7 mouse cellular contexts compared by ENCODE assay signal in the genomic region with DNA sequence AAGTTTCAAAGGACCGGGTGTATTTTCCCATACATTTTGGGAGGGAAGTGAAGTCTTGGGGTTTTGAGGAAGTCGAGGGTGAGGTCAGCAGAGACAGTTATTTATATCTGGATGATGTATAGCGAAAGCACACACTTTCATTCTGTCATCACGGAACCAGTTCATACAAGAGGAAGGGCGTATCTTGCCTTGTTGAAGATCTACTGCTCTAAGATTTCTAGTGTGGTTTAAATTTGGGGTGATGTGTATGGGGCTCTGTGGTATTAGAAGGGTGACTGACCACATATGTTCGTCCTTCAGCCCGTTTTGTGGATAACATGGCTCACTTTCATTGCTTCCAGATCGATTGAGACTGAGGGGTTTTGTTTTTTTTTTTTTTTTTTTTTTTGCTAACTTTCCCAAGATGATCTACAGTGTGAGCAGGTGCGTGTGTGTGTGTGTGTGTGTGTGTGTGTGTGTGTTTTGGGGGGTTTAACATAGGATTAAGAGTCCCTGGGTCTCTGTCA.
DNase-seq lines count a peak whose midpoint lies in the region; ATAC-seq and TF ChIP-seq lines count a peak whose summit lies in the region.

No protein-coding gene starts in this region.

- H3K4me1 ChIP-seq in MEL (ENCODE audit: control insufficient read depth in 1 of 2, insufficient read depth in 2 of 2, low read length in 2 of 2) = peaks cover 4 to 21% of the 10 kb centered on the region in 2 experiments; a peak in 3 of 4 replicates
- H3K4me1 ChIP-seq in heart, postnatal 0 days (ENCODE audit: control insufficient read depth, insufficient read depth) = peaks cover 17% of the 10 kb centered on the region
- H3K4me1 ChIP-seq in megakaryocyte, embryonic 14.5 days = peaks cover 51% of the 10 kb centered on the region

- DNase-seq in B cell, adult 2 months = peak; percentile 62 to 65
- peak; percentile 72 for DNase-seq in MEL (ENCODE audit: low read depth, low spot score)
- DNase-seq in heart, postnatal 0 days (ENCODE audit: low spot score) = peak; percentile 67
- DNase-seq in embryo, embryonic 10 days (ENCODE audit: low spot score) = no peak
- no peak for DNase-seq in left cerebral cortex, postnatal 14 days (ENCODE audit: low spot score in 2 of 2)
- no peak for DNase-seq in gastrocnemius, adult 18-20 months (ENCODE audit: low spot score)

- H3K79me2 ChIP-seq in MEL (ENCODE audit: control insufficient read depth, insufficient read depth, low read length, poor library complexity) = no peaks in the 10 kb centered on the region

- no peaks in the 10 kb centered on the region for H3K9me3 ChIP-seq in MEL (replicated peaks; ENCODE audit: insufficient read depth, low read length)
- no peaks in the 10 kb centered on the region for H3K9me3 ChIP-seq in heart, postnatal 0 days (replicated peaks; ENCODE audit: control insufficient read depth, low read length)
- H3K9me3 ChIP-seq in megakaryocyte, embryonic 14.5 days = peaks cover 9% of the 10 kb centered on the region

- intact Hi-C loops in left cerebral cortex, postnatal 14 days (cut with DNase I) = no loop called here

- H3K9ac ChIP-seq in MEL (ENCODE audit: control insufficient read depth, low read depth, low read length, poor library complexity, severe bottlenecking) = peak overlapping the region; percentile 35
- peak overlapping the region; percentile 34 for H3K9ac ChIP-seq in heart, postnatal 0 days (replicated peaks; ENCODE audit: low read depth, low read length)

- peak; percentile 38 to 39; a peak in 3 of 4 replicates for TF ChIP-seq EP300 in MEL (IDR thresholded peaks at IDR 0.05; ENCODE audit: low read depth in 1 of 2, low read length in 2 of 2)
- TF ChIP-seq EP300 in heart, postnatal 0 days (IDR thresholded peaks at IDR 0.05; ENCODE audit: low read depth) = no peak

- H3K4me2 ChIP-seq in heart, postnatal 0 days (ENCODE audit: low read depth, low read length) = peak overlapping the region; percentile 56

- H3K4me3 ChIP-seq in MEL (ENCODE audit: control insufficient read depth in 1 of 2, insufficient read depth in 1 of 2, low read depth in 2 of 2, low read length in 2 of 2) = peak overlapping the region; percentile 39 to 56
- H3K4me3 ChIP-seq in heart, postnatal 0 days (ENCODE audit: low read depth, low read length) = peak overlapping the region; percentile 25
- peak overlapping the region; percentile 87 for H3K4me3 ChIP-seq in megakaryocyte, embryonic 14.5 days (replicated peaks)

- H3K27me3 ChIP-seq in MEL (ENCODE audit: control insufficient read depth in 1 of 2, insufficient read depth in 2 of 2, low read length in 2 of 2) = peaks cover 3 to 13% of the 10 kb centered on the region in 2 experiments
- no peaks in the 10 kb centered on the region for H3K27me3 ChIP-seq in heart, postnatal 0 days (ENCODE audit: control insufficient read depth, insufficient read depth, low read length)
- H3K27me3 ChIP-seq in megakaryocyte, embryonic 14.5 days (replicated peaks) = peaks cover 25% of the 10 kb centered on the region

- no peak for TF ChIP-seq POLR2A in MEL (IDR thresholded peaks at IDR 0.05; ENCODE audit: control insufficient read depth in 1 of 2, insufficient read depth in 1 of 2, low read depth in 1 of 2, low read length in 2 of 2, poor library complexity in 1 of 2)

- H3K36me3 ChIP-seq in MEL (ENCODE audit: control insufficient read depth in 1 of 2, insufficient read depth in 2 of 2, low read length in 2 of 2) = peaks cover 0 to 5% of the 10 kb centered on the region in 2 experiments; a peak in 1 of 4 replicates
- H3K36me3 ChIP-seq in heart, postnatal 0 days (replicated peaks; ENCODE audit: control insufficient read depth, insufficient read depth, low read length) = no peaks in the 10 kb centered on the region
- H3K36me3 ChIP-seq in megakaryocyte, embryonic 14.5 days (replicated peaks; ENCODE audit: low read length) = no peaks in the 10 kb centered on the region

- H3K27ac ChIP-seq in MEL (ENCODE audit: control insufficient read depth, low read depth, low read length) = no peak overlapping the region
- H3K27ac ChIP-seq in heart, postnatal 0 days (ENCODE audit: low read depth) = peak overlapping the region; percentile 85

- no peak for TF ChIP-seq RAD21 in MEL (IDR thresholded peaks at IDR 0.05; ENCODE audit: low read depth, low read length)

- ATAC-seq in heart, postnatal 0 days (ENCODE audit: insufficient read depth, low read depth) = peak; percentile 25; the same call in 1 of the 2 replicates

- WGBS in heart, postnatal 0 days = 50% methylated on average over 9 of the region's 9 CpGs

- TF ChIP-seq CTCF in MEL (IDR thresholded peaks at IDR 0.05 in 2 of 3, conservative IDR thresholded peaks at IDR 0.05 in 1 of 3; ENCODE audit: control insufficient read depth in 1 of 3, insufficient read depth in 1 of 3, low read depth in 2 of 3, low read length in 3 of 3, poor library complexity in 1 of 3, severe bottlenecking in 1 of 3) = no peak
- no peak for TF ChIP-seq CTCF in heart, postnatal 0 days (IDR thresholded peaks at IDR 0.05; ENCODE audit: low read depth)

TF ChIP-seq in MEL, 35 proteins besides CTCF, POLR2A, EP300 and RAD21:
- no peak for TF ChIP-seq E2F4 (IDR thresholded peaks at IDR 0.05; ENCODE audit: borderline replicate concordance, low read depth, low read length)
- peak; percentile 70 for TF ChIP-seq ZNF384 (IDR thresholded peaks at IDR 0.05; ENCODE audit: low read depth, low read length)
- peak; percentile 40; the same call in 1 of the 2 replicates for TF ChIP-seq RCOR1 (IDR thresholded peaks at IDR 0.05; ENCODE audit: low read depth, low read length)
- TF ChIP-seq ETS1 (IDR thresholded peaks at IDR 0.05; ENCODE audit: low read depth, low read length) = peak; percentile 83
- peak; percentile 51; the same call in 1 of the 2 replicates for TF ChIP-seq SIN3A (IDR thresholded peaks at IDR 0.05; ENCODE audit: low read length)

Comparison
In these comparisons a context has a peak if more than half of its experiments do, and no peak if none do; other contexts are left out.
1. DNase-seq: peak in B cell, adult 2 months (2 of 2), MEL (single experiment) and heart, postnatal 0 days (single experiment); none in embryo, embryonic 10 days (single experiment), left cerebral cortex, postnatal 14 days (0 of 2) and gastrocnemius, adult 18-20 months (single experiment).
2. H3K4me3 ChIP-seq: peak in every context shown above with its lines; median percentile 87 in megakaryocyte, embryonic 14.5 days; 48 in MEL; 25 in heart, postnatal 0 days.